Mouse (Mus musculus): ENCODE results near the gene Sgip1. TPM values are rescaled to one million over a fixed set of nuclear protein-coding genes. Genes with fewer than 3 reads are reported as not detected.

Gene Sgip1
- total and polyA plus RNA-seq, 2 experiments from 2014 or later, result 0.97 TPM; not detected in 1

DNA sequence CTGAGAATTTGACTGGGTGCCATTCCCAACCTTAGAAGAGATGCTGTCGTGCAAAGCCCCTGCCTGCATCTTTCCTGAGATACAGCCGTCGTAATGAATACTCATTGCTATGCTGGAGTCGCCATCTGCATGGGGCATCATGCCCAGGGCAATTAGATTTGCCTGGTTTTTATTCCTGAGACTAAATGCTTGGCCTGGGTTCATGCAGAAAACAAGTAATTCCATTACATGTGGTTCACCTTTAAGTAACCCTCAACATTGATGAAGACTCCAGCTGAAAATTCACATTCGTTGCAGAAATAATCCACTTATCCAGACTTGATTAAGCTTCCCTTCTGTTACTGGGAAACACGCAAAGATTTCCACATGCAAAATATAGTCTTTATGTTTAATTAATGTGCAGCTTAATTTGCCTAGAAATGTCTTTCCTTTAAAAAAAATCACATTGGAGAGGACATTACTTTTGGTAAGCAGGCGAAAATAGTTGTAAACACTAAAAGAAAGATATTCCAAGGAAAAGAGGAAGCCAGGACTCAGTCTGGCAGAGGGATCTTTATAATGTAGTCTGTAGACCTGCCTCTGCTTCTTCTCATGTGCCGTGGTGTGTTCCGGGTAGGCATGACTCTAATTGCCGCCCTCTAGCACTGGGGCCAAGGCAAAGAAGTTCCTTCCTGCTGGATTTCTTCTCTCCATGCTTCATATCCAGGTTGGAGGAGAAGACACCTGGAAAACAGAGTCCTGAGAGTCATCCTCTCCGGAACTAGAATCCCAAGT is 100.0 kb downstream of the Sgip1 start:
- Histone ChIP-seq H3K27me3 (ENCODE audit: control insufficient read depth, insufficient read depth, low read length) (no peaks in the 10 kb centered on the region), H3K27ac (ENCODE audit: low read depth) (no peak overlapping the region), H3K9me3 (replicated peaks; ENCODE audit: control insufficient read depth, low read length) (no peaks in the 10 kb centered on the region), H3K9ac (replicated peaks; ENCODE audit: low read depth, low read length) (no peak overlapping the region), H3K4me1 (ENCODE audit: control insufficient read depth, insufficient read depth) (no peaks in the 10 kb centered on the region), H3K4me2 (ENCODE audit: low read depth, low read length) (no peak overlapping the region), H3K4me3 (ENCODE audit: low read depth, low read length) (no peak overlapping the region), H3K36me3 (replicated peaks; ENCODE audit: control insufficient read depth, insufficient read depth, low read length) (no peaks in the 10 kb centered on the region)
- 81% methylated on average over 11 of the region's 11 CpGs for WGBS
- ATAC-seq (ENCODE audit: insufficient read depth, low read depth) (no peak), DNase-seq (ENCODE audit: low spot score) (no peak)
- no peak for TF ChIP-seq CTCF (IDR thresholded peaks at IDR 0.05; ENCODE audit: low read depth)
- no peak for TF ChIP-seq EP300 (IDR thresholded peaks at IDR 0.05; ENCODE audit: low read depth)

DNA sequence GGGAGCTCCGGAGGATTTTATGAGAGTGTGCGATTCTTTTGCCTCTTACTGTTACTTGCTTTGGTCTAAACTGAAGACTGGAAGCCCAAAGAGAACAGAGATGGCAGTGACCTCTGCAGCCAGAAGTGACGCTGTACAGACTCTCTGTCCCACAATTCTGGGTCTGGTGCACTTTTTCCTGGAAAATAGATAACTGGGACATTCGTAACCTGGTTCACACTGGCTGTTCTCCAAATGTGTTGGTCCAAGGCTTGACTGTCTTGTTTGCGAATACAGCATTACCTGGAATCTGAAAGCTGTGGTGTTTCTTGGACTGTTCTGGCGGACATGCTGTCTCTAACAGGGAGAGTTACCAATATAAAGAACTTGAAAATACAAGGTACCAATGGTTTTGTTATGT is 109.4 kb downstream of the Sgip1 start:
- WGBS, result 77% methylated on average over 6 of the region's 6 CpGs
- TF ChIP-seq CTCF (IDR thresholded peaks at IDR 0.05; ENCODE audit: low read depth) (no peak), EP300 (IDR thresholded peaks at IDR 0.05; ENCODE audit: low read depth) (no peak)
- Histone ChIP-seq H3K9me3 (replicated peaks; ENCODE audit: control insufficient read depth, low read length) (no peaks in the 10 kb centered on the region), H3K9ac (replicated peaks; ENCODE audit: low read depth, low read length) (no peak overlapping the region), H3K4me3 (ENCODE audit: low read depth, low read length) (no peak overlapping the region), H3K27ac (ENCODE audit: low read depth) (no peak overlapping the region), H3K4me2 (ENCODE audit: low read depth, low read length) (no peak overlapping the region), H3K4me1 (ENCODE audit: control insufficient read depth, insufficient read depth) (no peaks in the 10 kb centered on the region), H3K27me3 (ENCODE audit: control insufficient read depth, insufficient read depth, low read length) (no peaks in the 10 kb centered on the region), H3K36me3 (replicated peaks; ENCODE audit: control insufficient read depth, insufficient read depth, low read length) (no peaks in the 10 kb centered on the region)
- ATAC-seq (ENCODE audit: insufficient read depth, low read depth) (no peak), DNase-seq (ENCODE audit: low spot score) (no peak)

DNA sequence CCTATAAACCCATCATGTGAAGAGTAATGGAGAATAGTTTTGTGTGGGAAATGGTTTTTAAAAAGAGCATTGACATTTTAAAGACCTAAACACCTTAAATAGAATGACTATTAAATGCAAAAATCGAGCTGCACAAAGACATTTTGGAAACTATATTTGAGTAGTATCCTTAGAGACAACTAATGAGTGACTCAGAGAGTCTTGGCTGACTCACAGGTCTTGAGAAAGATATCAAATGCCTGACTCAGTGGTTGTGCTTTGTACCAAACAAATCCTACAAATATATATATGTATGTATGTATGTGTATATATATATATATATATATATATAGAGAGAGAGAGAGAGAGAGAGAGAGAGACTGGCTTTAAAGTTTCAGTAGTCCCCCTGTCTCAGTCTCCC is 110.1 kb downstream of the Sgip1 start:
- TF ChIP-seq EP300 (IDR thresholded peaks at IDR 0.05; ENCODE audit: low read depth), result no peak
- no peak for TF ChIP-seq CTCF (IDR thresholded peaks at IDR 0.05; ENCODE audit: low read depth)
- DNase-seq (ENCODE audit: low spot score), result no peak
- Histone ChIP-seq H3K27me3 (ENCODE audit: control insufficient read depth, insufficient read depth, low read length) (no peaks in the 10 kb centered on the region), H3K36me3 (replicated peaks; ENCODE audit: control insufficient read depth, insufficient read depth, low read length) (no peaks in the 10 kb centered on the region), H3K4me3 (ENCODE audit: low read depth, low read length) (no peak overlapping the region), H3K4me1 (ENCODE audit: control insufficient read depth, insufficient read depth) (no peaks in the 10 kb centered on the region), H3K9ac (replicated peaks; ENCODE audit: low read depth, low read length) (no peak overlapping the region), H3K4me2 (ENCODE audit: low read depth, low read length) (no peak overlapping the region), H3K9me3 (replicated peaks; ENCODE audit: control insufficient read depth, low read length) (no peaks in the 10 kb centered on the region), H3K27ac (ENCODE audit: low read depth) (no peak overlapping the region)
- 31% methylated on average over 1 of the region's 1 CpGs for WGBS
- ATAC-seq (ENCODE audit: insufficient read depth, low read depth), result no peak

DNA sequence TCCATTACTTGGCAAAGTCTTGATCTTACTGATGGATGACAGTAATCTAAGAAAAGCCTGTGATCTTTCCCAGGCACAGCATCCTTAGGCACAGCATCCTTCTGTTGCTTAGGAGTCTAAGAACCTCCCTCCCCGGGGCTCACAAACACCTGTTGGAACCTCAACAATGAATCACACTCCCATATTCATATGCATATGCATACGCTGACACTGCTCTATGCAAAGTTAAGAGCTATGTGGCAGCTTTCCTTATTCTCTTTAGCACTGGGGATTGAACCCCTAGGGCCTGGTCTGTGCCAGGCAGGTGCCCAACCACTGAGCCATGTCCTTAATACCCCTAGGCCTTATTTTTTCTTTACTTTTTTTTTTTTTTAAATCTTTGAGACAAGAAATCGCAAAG is 111.2 kb downstream of the Sgip1 start:
- H3K27ac ChIP-seq (ENCODE audit: low read depth), result no peak overlapping the region
- no peaks in the 10 kb centered on the region for H3K27me3 ChIP-seq (ENCODE audit: control insufficient read depth, insufficient read depth, low read length)
- H3K4me2 ChIP-seq (ENCODE audit: low read depth, low read length), result no peak overlapping the region
- ATAC-seq (ENCODE audit: insufficient read depth, low read depth), result no peak
- H3K9ac ChIP-seq (replicated peaks; ENCODE audit: low read depth, low read length), result no peak overlapping the region
- no peak for TF ChIP-seq EP300 (IDR thresholded peaks at IDR 0.05; ENCODE audit: low read depth)
- TF ChIP-seq CTCF (IDR thresholded peaks at IDR 0.05; ENCODE audit: low read depth), result no peak
- no peaks in the 10 kb centered on the region for H3K36me3 ChIP-seq (replicated peaks; ENCODE audit: control insufficient read depth, insufficient read depth, low read length)
- no peak for DNase-seq (ENCODE audit: low spot score)
- H3K4me3 ChIP-seq (ENCODE audit: low read depth, low read length), result no peak overlapping the region
- no peaks in the 10 kb centered on the region for H3K9me3 ChIP-seq (replicated peaks; ENCODE audit: control insufficient read depth, low read length)
- 75% methylated on average over 3 of the region's 3 CpGs for WGBS
- no peaks in the 10 kb centered on the region for H3K4me1 ChIP-seq (ENCODE audit: control insufficient read depth, insufficient read depth)

DNA sequence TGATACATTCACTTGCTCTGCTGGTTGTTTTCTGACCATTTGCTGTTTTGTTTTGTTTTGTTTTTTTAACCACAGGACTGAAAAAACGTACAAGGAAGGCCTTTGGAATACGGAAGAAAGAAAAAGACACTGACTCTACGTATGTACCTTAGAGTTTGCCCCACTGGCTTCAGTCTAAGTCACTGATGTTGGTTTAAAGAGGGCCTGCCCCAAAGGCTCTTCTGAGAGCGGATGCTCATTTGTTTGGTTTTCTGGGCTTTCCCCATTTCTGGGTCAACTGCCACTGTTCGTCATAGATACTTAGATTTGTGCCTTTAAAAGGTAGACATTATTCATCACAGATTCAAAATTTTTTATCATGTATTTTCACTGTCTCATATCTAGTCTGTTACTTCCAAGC is 111.7 kb downstream of the Sgip1 start:
- Histone ChIP-seq H3K27ac (ENCODE audit: low read depth) (no peak overlapping the region), H3K36me3 (replicated peaks; ENCODE audit: control insufficient read depth, insufficient read depth, low read length) (no peaks in the 10 kb centered on the region), H3K9ac (replicated peaks; ENCODE audit: low read depth, low read length) (no peak overlapping the region), H3K9me3 (replicated peaks; ENCODE audit: control insufficient read depth, low read length) (no peaks in the 10 kb centered on the region), H3K27me3 (ENCODE audit: control insufficient read depth, insufficient read depth, low read length) (no peaks in the 10 kb centered on the region), H3K4me2 (ENCODE audit: low read depth, low read length) (no peak overlapping the region), H3K4me1 (ENCODE audit: control insufficient read depth, insufficient read depth) (no peaks in the 10 kb centered on the region), H3K4me3 (ENCODE audit: low read depth, low read length) (no peak overlapping the region)
- DNase-seq (ENCODE audit: low spot score) (no peak), ATAC-seq (ENCODE audit: insufficient read depth, low read depth) (no peak)
- 83% methylated on average over 5 of the region's 5 CpGs for WGBS
- TF ChIP-seq EP300 (IDR thresholded peaks at IDR 0.05; ENCODE audit: low read depth), result no peak
- no peak for TF ChIP-seq CTCF (IDR thresholded peaks at IDR 0.05; ENCODE audit: low read depth)

Data from heart, postnatal 0 days (tissue).